Mouse (Mus musculus) stomach, postnatal 0 days (tissue): ENCODE results near the gene Snorc.

ENCODE experiments used
- CTCF ChIP-seq: IDR thresholded peaks from 2 replicates; pipeline ENCODE4 v1.5.1; 2016; ENCODE audit warnings: antibody characterized with exemption, low read depth, mild to moderate bottlenecking, moderate library complexity
- EP300 ChIP-seq: optimal IDR thresholded peaks from 2 replicates; pipeline ENCODE3; 2016; ENCODE audit warnings: antibody characterized with exemption

GRCm38 (mm10) chr1:87505524-87505923, 35.5 kb downstream of the Snorc start:
- no peak for TF ChIP-seq EP300
- TF ChIP-seq CTCF: no peak
